Mouse (Mus musculus) hindbrain, embryonic 14.5 days (tissue): ENCODE measurements at regions not wholly inside any gene's neighbourhood (a gene's known extent, or its start where the extent isn't known, plus 50 kb on each side); places are given as distances from the start of the nearest gene placed in this dataset.

Experiments used
- ATAC-seq: fragments of 200-750 bp; cut with Nextera tagmentation; 2 replicates; pipeline ENCODE4 v1.8.0; 2017; ENCODE audit warnings: moderate number of reproducible peaks, mild to moderate bottlenecking, moderate TSS enrichment, moderate library complexity; ENCODE audit not compliant: low FRiP score
- DNase-seq: peaks from one replicate; pipeline ENCODE4 v3.0.0-alpha.2; 2015; ENCODE audit warnings: low spot score
- H3K27ac ChIP-seq: fragments of 300-500 bp; sonication (generic); 2 replicates; pipeline ENCODE4 v1.5.1; 2014; ENCODE audit warnings: mild to moderate bottlenecking, moderate library complexity
- H3K27me3 ChIP-seq: fragments of 300-500 bp; sonication (generic); 2 replicates; pipeline ENCODE4 v1.6.1; 2014; ENCODE audit warnings: mild to moderate bottlenecking, low read length, mixed read lengths; ENCODE audit not compliant: control insufficient read depth, insufficient read depth
- H3K36me3 ChIP-seq: fragments of 300-500 bp; sonication (generic); replicated peaks from 2 replicates; pipeline ENCODE4 v1.6.1; 2014; ENCODE audit not compliant: control insufficient read depth, insufficient read depth
- H3K4me1 ChIP-seq: fragments of 300-500 bp; sonication (generic); replicated peaks from 2 replicates; pipeline ENCODE4 v1.6.1; 2014; ENCODE audit warnings: antibody characterized with exemption, low read length, mixed read lengths; ENCODE audit not compliant: control insufficient read depth, insufficient read depth
- H3K4me2 ChIP-seq: fragments of 300-500 bp; sonication (generic); replicated peaks from 2 replicates; pipeline ENCODE4 v1.6.1; 2014; ENCODE audit warnings: mild to moderate bottlenecking, moderate library complexity
- H3K4me3 ChIP-seq: fragments of 300-500 bp; sonication (generic); replicated peaks from 2 replicates; pipeline ENCODE4 v1.5.1; 2014; ENCODE audit warnings: mild to moderate bottlenecking, low read length
- H3K9ac ChIP-seq: fragments of 300-500 bp; sonication (generic); 2 replicates; pipeline ENCODE4 v1.6.1; 2014
- H3K9me3 ChIP-seq: fragments of 300-500 bp; sonication (generic); 2 replicates; pipeline ENCODE4 v1.6.1; 2016; ENCODE audit warnings: low read length; ENCODE audit not compliant: control insufficient read depth
- WGBS: fragments of 180-500 bp; shearing (Covaris S2); extraction: QIAGEN DNeasy Blood & Tissue Kit; methylation state at CpG from one replicate; pipeline ENCODE4 v1.1.7; 2014; 5-methylcytosine and 5-hydroxymethylcytosine counted together

- ATAC-seq = no peak
- no peak for DNase-seq
- 90% methylated on average over 6 of the region's 6 CpGs for WGBS
Measured at GRCm38 (mm10) chr3:82214566-82215465, 69.2 kb upstream of the Gucy1a1 start.

GRCm38 (mm10) chr3:82207321-82207720, 61.7 kb upstream of the Gucy1a1 start:
- Histone ChIP-seq H3K36me3 (no peaks in the 10 kb centered on the region), H3K9me3 (peaks cover 4% of the 10 kb centered on the region), H3K27ac (no peak overlapping the region), H3K27me3 (no peaks in the 10 kb centered on the region), H3K4me1 (no peaks in the 10 kb centered on the region), H3K4me3 (no peak overlapping the region), H3K9ac (no peak overlapping the region), H3K4me2 (no peak overlapping the region)
- WGBS = 79% methylated on average over 5 of the region's 5 CpGs
- ATAC-seq = no peak
- no peak for DNase-seq

More at GRCm38 (mm10) chr3:82214566-82215465, 69.2 kb upstream of the Gucy1a1 start:
- no peaks in the 10 kb centered on the region for H3K9me3 ChIP-seq
- no peak overlapping the region for H3K9ac ChIP-seq
- H3K27ac ChIP-seq = no peak overlapping the region
- H3K36me3 ChIP-seq = no peaks in the 10 kb centered on the region
- H3K4me1 ChIP-seq = no peaks in the 10 kb centered on the region
- H3K4me3 ChIP-seq = no peak overlapping the region
- no peaks in the 10 kb centered on the region for H3K27me3 ChIP-seq
- no peak overlapping the region for H3K4me2 ChIP-seq
